Mouse (Mus musculus): Measurements from ENCODE around the gene Clptm1.
"Not testable (repeated sequence)": the region's sequence is repeated elsewhere in the genome, so short reads cannot be mapped to it uniquely, and the experiment has no call there.

Clptm1 gene

GRCm38 (mm10) chr7:19691873-19692865, 27.3 kb upstream of the Clptm1 start, which contains the start of gene Apoc1:
TSS of gene Apoc1 (minus strand) at chr7:19692660.
- DNase-seq (ENCODE audit: extremely low spot score): no peak

GRCm38 (mm10) chr7:19691434-19691833, 26.6 kb upstream of the Clptm1 start:
- no peak for DNase-seq (ENCODE audit: extremely low spot score)

- DNase-seq (ENCODE audit: extremely low spot score): no peak
These were observed 26.0 kb upstream of the Clptm1 start for GRCm38 (mm10) chr7:19690845-19691244.

- no peak for DNase-seq (ENCODE audit: extremely low spot score)
These were observed 23.8 kb upstream of the Clptm1 start for GRCm38 (mm10) chr7:19688611-19689010.

GRCm38 (mm10) chr7:19688101-19688500, 23.3 kb upstream of the Clptm1 start:
- no peak for DNase-seq (ENCODE audit: extremely low spot score)

GRCm38 (mm10) chr7:19686927-19687583, 22.2 kb upstream of the Clptm1 start:
- not testable (repeated sequence) for DNase-seq (ENCODE audit: extremely low spot score)

- DNase-seq (ENCODE audit: extremely low spot score): no peak
These were observed 21.7 kb upstream of the Clptm1 start for GRCm38 (mm10) chr7:19686521-19686920.

GRCm38 (mm10) chr7:19685374-19685773, 20.5 kb upstream of the Clptm1 start:
- DNase-seq (ENCODE audit: extremely low spot score): no peak

GRCm38 (mm10) chr7:19683771-19684201, 19.0 kb upstream of the Clptm1 start:
- no peak for DNase-seq (ENCODE audit: extremely low spot score)

- no peak for DNase-seq (ENCODE audit: extremely low spot score)
These were observed 18.1 kb upstream of the Clptm1 start for GRCm38 (mm10) chr7:19682979-19683378.

GRCm38 (mm10) chr7:19681202-19681694, 16.4 kb upstream of the Clptm1 start, which contains the start of the genes Gm44805 and Apoc4:
TSS of gene Gm44805 (minus strand) at chr7:19681423.
TSS of gene Apoc4 (minus strand) at chr7:19681479.
- no peak for DNase-seq (ENCODE audit: extremely low spot score)

- DNase-seq (ENCODE audit: extremely low spot score): no peak
These were observed 15.9 kb upstream of the Clptm1 start for GRCm38 (mm10) chr7:19680702-19681101.

- no peak for DNase-seq (ENCODE audit: extremely low spot score)
These were observed 14.1 kb upstream of the Clptm1 start for GRCm38 (mm10) chr7:19678901-19679300.

GRCm38 (mm10) chr7:19677872-19678271, 13.0 kb upstream of the Clptm1 start, which contains the start of gene Apoc2:
TSS of gene Apoc2 (minus strand) at chr7:19677941.
- no peak for DNase-seq (ENCODE audit: extremely low spot score)

- DNase-seq (ENCODE audit: extremely low spot score): no peak
These were observed 11.8 kb upstream of the Clptm1 start for GRCm38 (mm10) chr7:19676662-19677061.

- DNase-seq (ENCODE audit: extremely low spot score): no peak
These were observed 11.0 kb upstream of the Clptm1 start for GRCm38 (mm10) chr7:19675824-19676223.

GRCm38 (mm10) chr7:19673083-19673699, 8.4 kb upstream of the Clptm1 start:
- no peak for DNase-seq (ENCODE audit: extremely low spot score)

- DNase-seq (ENCODE audit: extremely low spot score): no peak
These were observed 6.7 kb upstream of the Clptm1 start for GRCm38 (mm10) chr7:19671511-19671910.

GRCm38 (mm10) chr7:19668947-19669721, 4.3 kb upstream of the Clptm1 start:
- DNase-seq (ENCODE audit: extremely low spot score): peak; percentile 85

GRCm38 (mm10) chr7:19667434-19667833, 2.6 kb upstream of the Clptm1 start:
- no peak for DNase-seq (ENCODE audit: extremely low spot score)

- no peak for DNase-seq (ENCODE audit: extremely low spot score)
These were observed 1.9 kb upstream of the Clptm1 start for GRCm38 (mm10) chr7:19666750-19667149.

Measured in embryo, embryonic 9.5 days (tissue).